Mouse (Mus musculus) midbrain, embryonic 11.5 days (tissue): ENCODE results near the gene Tial1. TPM values are rescaled to one million over a fixed set of nuclear protein-coding genes. Genes with fewer than 3 reads are reported as not detected.

Experiments
- ATAC-seq: fragments of 200-750 bp; cut with Nextera tagmentation; 2 replicates; pipeline ENCODE4 v1.8.0; 2017; ENCODE audit warnings: moderate TSS enrichment, moderate library complexity; ENCODE audit not compliant: low FRiP score
- DNase-seq: peaks from one replicate; pipeline ENCODE4 v3.0.0; 2015; ENCODE audit warnings: low spot score; ENCODE audit errors: missing footprints
- H3K27ac ChIP-seq: fragments of 300-500 bp; sonication (generic); 2 replicates; pipeline ENCODE4 v1.5.1; 2014; ENCODE audit warnings: low read depth, low read length
- H3K27me3 ChIP-seq: fragments of 300-500 bp; sonication (generic); 2 replicates; pipeline ENCODE4 v1.6.1; 2014; ENCODE audit warnings: mild to moderate bottlenecking, low read length, moderate library complexity, mixed read lengths; ENCODE audit not compliant: control insufficient read depth, insufficient read depth
- H3K36me3 ChIP-seq: fragments of 300-500 bp; sonication (generic); 2 replicates; pipeline ENCODE4 v1.6.1; 2014; ENCODE audit warnings: mild to moderate bottlenecking, low read length, moderate library complexity, mixed read lengths; ENCODE audit not compliant: control insufficient read depth, insufficient read depth
- H3K4me1 ChIP-seq: fragments of 300-500 bp; sonication (generic); 2 replicates; pipeline ENCODE4 v1.6.1; 2014; ENCODE audit warnings: low read length; ENCODE audit not compliant: control insufficient read depth, insufficient read depth
- H3K4me2 ChIP-seq: fragments of 300-500 bp; sonication (generic); 2 replicates; pipeline ENCODE4 v1.6.1; 2014; ENCODE audit warnings: mild to moderate bottlenecking, moderate library complexity
- H3K4me3 ChIP-seq: fragments of 300-500 bp; sonication (generic); 2 replicates; pipeline ENCODE4 v1.5.1; 2014; ENCODE audit warnings: low read depth, low read length
- H3K9ac ChIP-seq: fragments of 300-500 bp; sonication (generic); 2 replicates; pipeline ENCODE4 v1.6.1; 2014; ENCODE audit warnings: low read length
- H3K9me3 ChIP-seq: fragments of 300-500 bp; sonication (generic); 2 replicates; pipeline ENCODE4 v1.6.1; 2016; ENCODE audit warnings: low read length; ENCODE audit not compliant: control insufficient read depth
- WGBS: fragments of 180-500 bp; shearing (Covaris S2); extraction: QIAGEN DNeasy Blood & Tissue Kit; methylation state at CpG from one replicate; pipeline ENCODE4 v1.1.7; 2014; 5-methylcytosine and 5-hydroxymethylcytosine counted together
- microRNA-seq: library from miRNA; unstranded; fragments of <30 nt; microRNA quantifications from one replicate; pipeline ENCODE4, GENCODE M21; 2017
- polyA plus RNA-seq: library from polyadenylated mRNA; unstranded; fragments of >200 nt; fragmentation: Nextera tagmentation; extraction: Ambion mirVana; gene quantifications from 2 replicates; pipeline ENCODE4 v1.2.1, GENCODE M21; 2014

The Tial1 gene
- polyA plus RNA-seq, 1 experiment from 2014 or later: 43.9 TPM

GRCm38 (mm10) chr7:128391267-128392057 lies 70.1 kb downstream of the Tial1 start:
- Histone ChIP-seq H3K4me3 (no peak overlapping the region), H3K27ac (no peak overlapping the region), H3K4me2 (no peak overlapping the region), H3K36me3 (no peaks in the 10 kb centered on the region), H3K27me3 (no peaks in the 10 kb centered on the region), H3K9ac (no peak overlapping the region), H3K9me3 (no peaks in the 10 kb centered on the region), H3K4me1 (peaks cover 3% of the 10 kb centered on the region; the same call in 1 of the 2 replicates)
- 63% methylated on average over 12 of the region's 12 CpGs for WGBS
- ATAC-seq (no peak), DNase-seq (no peak)

Small RNA genes lying within 50 kb of the gene (microRNA-seq; reads per million reads assigned to microRNA genes)
- not detected for gene Gm24365

Other genes with a start within 250 kb of the Tial1 start
- 5.8 and 7.1 TPM in 2 replicates for gene Armc5, start 224.4 kb downstream of the Tial1 start, polyA plus RNA-seq
- gene 9130023H24Rik, start 223.7 kb downstream of the Tial1 start, polyA plus RNA-seq: 13.7 and 14.2 TPM in 2 replicates
- gene Tgfb1i1, start 214.9 kb downstream of the Tial1 start, polyA plus RNA-seq: 32.2 and 34.3 TPM in 2 replicates
- 0.16 TPM in 1 of 2 replicates, not detected in the other for gene Slc5a2, start 196.1 kb downstream of the Tial1 start, polyA plus RNA-seq
- gene BC017158, start 163.5 kb downstream of the Tial1 start, polyA plus RNA-seq: 19.1 and 21.0 TPM in 2 replicates
- 10.0 and 11.7 TPM in 2 replicates for gene Rgs10, start 43.0 kb downstream of the Tial1 start, polyA plus RNA-seq
- 3.0 and 4.3 TPM in 2 replicates for gene Bag3, start 61.9 kb upstream of the Tial1 start, polyA plus RNA-seq
- gene Inpp5f, start 149.6 kb upstream of the Tial1 start, polyA plus RNA-seq: 115 and 132 TPM in 2 replicates